Mouse (Mus musculus): ENCODE measurements around the gene Cttnbp2nl.

The Cttnbp2nl gene

GRCm38 (mm10) chr3:105058627-105059513 is 5.9 kb upstream of the Cttnbp2nl start:
- ATAC-seq (ENCODE audit: low TSS enrichment), result peak; percentile 73

- no peak for ATAC-seq (ENCODE audit: low TSS enrichment)
These were observed 2.7 kb upstream of the Cttnbp2nl start for GRCm38 (mm10) chr3:105055666-105056065.

GRCm38 (mm10) chr3:105054952-105055351 is 2.0 kb upstream of the Cttnbp2nl start:
- ATAC-seq (ENCODE audit: low TSS enrichment), result no peak

- ATAC-seq (ENCODE audit: low TSS enrichment), result no peak
These were observed 704 bp upstream of the Cttnbp2nl start for GRCm38 (mm10) chr3:105053698-105054001.

- ATAC-seq (ENCODE audit: low TSS enrichment), result peak; percentile 53
These were observed 592 bp downstream of the Cttnbp2nl start for GRCm38 (mm10) chr3:105052171-105052936.

- no peak for ATAC-seq (ENCODE audit: low TSS enrichment)
These were observed 1.8 kb downstream of the Cttnbp2nl start for GRCm38 (mm10) chr3:105051103-105051502.

GRCm38 (mm10) chr3:105049848-105050247 is 3.1 kb downstream of the Cttnbp2nl start:
- no peak for ATAC-seq (ENCODE audit: low TSS enrichment)

- ATAC-seq (ENCODE audit: low TSS enrichment), result peak; percentile 18; the same call in 1 of the 2 replicates
These were observed 5.3 kb downstream of the Cttnbp2nl start for GRCm38 (mm10) chr3:105047616-105048015.

- ATAC-seq (ENCODE audit: low TSS enrichment), result peak; percentile 29; the same call in 1 of the 2 replicates
These were observed 6.1 kb downstream of the Cttnbp2nl start for GRCm38 (mm10) chr3:105046870-105047269.

- ATAC-seq (ENCODE audit: low TSS enrichment), result no peak
These were observed 9.2 kb downstream of the Cttnbp2nl start for GRCm38 (mm10) chr3:105043746-105044145.

- ATAC-seq (ENCODE audit: low TSS enrichment), result peak; percentile 69
These were observed 11.8 kb downstream of the Cttnbp2nl start for GRCm38 (mm10) chr3:105040983-105041625.

- no peak for ATAC-seq (ENCODE audit: low TSS enrichment)
These were observed 12.9 kb downstream of the Cttnbp2nl start for GRCm38 (mm10) chr3:105040002-105040401.

- ATAC-seq (ENCODE audit: low TSS enrichment), result no peak
These were observed 15.6 kb downstream of the Cttnbp2nl start for GRCm38 (mm10) chr3:105037240-105037770.

GRCm38 (mm10) chr3:105036281-105036847 is 16.6 kb downstream of the Cttnbp2nl start:
- peak; percentile 39; the same call in 1 of the 2 replicates for ATAC-seq (ENCODE audit: low TSS enrichment)

- ATAC-seq (ENCODE audit: low TSS enrichment), result no peak
These were observed 29.5 kb downstream of the Cttnbp2nl start for GRCm38 (mm10) chr3:105023371-105024005.

- ATAC-seq (ENCODE audit: low TSS enrichment), result no peak
These were observed 32.9 kb downstream of the Cttnbp2nl start for GRCm38 (mm10) chr3:105019826-105020692.

GRCm38 (mm10) chr3:105018783-105019105 is 34.2 kb downstream of the Cttnbp2nl start:
- ATAC-seq (ENCODE audit: low TSS enrichment), result no peak

- ATAC-seq (ENCODE audit: low TSS enrichment), result no peak
These were observed 34.7 kb downstream of the Cttnbp2nl start for GRCm38 (mm10) chr3:105018085-105018782.

- no peak for ATAC-seq (ENCODE audit: low TSS enrichment)
These were observed 35.6 kb downstream of the Cttnbp2nl start for GRCm38 (mm10) chr3:105017314-105017713.

GRCm38 (mm10) chr3:105016204-105016603 is 36.7 kb downstream of the Cttnbp2nl start:
- ATAC-seq (ENCODE audit: low TSS enrichment), result no peak
